Mouse (Mus musculus): ENCODE measurements at regions not wholly inside any gene's neighbourhood (a gene's known extent, or its start where the extent isn't known, plus 50 kb on each side); places are given as distances from the start of the nearest gene placed in this dataset.

DNA sequence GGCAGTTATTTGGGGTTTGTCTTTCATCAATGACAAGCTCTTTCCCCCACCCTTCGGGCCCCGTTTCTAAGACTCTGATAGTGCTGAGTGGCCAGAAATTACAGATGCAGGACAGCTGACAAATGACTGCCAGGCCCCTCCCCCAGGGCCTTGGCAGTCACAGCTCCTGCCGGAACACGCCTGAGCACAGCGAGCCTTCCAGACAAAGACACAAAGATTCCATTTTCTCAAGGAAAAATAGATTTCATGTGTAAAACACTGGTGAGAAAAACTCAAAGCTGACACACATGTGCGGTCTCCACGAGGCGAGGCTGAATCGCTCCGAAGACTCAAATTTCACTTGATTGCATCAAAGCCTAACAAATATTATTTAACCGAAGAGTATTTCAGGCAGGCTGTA is 247.6 kb downstream of the Ptprc start:
- peak; percentile 76 for DNase-seq (ENCODE audit: inconsistent ontology term)

DNA sequence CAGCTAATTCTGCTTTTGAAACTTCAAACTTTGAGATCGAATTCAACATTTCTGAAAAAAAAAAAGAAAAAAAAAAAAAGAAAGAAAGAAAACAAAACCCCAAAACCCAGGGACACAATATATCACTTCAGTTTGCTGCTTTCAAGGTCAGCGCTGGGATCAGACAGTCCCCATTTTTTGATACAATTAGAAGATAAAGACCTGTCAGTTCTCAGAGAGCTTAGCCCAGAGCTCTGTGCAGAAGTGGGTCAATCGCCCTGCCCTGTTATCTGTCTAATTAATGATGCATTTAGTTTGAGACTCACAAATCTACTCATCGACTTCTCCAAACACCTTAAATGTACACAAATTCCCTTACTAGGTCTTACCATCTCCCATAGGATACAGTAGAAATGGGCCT is 249.2 kb downstream of the Ptprc start:
- DNase-seq (ENCODE audit: inconsistent ontology term), result no peak

DNA sequence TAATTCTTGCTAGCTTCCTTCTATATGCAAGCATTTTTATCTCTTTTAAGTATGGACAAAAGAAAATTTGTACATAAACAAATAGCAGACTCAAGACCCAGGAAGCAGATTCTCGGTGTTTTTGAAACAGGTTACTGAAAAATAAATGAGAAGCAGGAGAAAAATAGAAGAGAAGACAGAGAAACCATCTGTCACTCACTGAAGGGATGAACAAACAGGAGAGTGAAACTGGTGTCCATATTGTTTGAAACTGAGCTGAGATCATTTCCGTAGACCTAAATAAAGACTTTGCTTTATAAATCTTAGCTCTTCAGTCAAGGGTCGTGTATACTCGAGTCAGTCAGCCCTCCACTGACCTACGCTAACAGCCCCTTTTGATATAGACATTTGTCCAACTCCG is 251.4 kb downstream of the Ptprc start:
- no peak for DNase-seq (ENCODE audit: inconsistent ontology term)

DNA sequence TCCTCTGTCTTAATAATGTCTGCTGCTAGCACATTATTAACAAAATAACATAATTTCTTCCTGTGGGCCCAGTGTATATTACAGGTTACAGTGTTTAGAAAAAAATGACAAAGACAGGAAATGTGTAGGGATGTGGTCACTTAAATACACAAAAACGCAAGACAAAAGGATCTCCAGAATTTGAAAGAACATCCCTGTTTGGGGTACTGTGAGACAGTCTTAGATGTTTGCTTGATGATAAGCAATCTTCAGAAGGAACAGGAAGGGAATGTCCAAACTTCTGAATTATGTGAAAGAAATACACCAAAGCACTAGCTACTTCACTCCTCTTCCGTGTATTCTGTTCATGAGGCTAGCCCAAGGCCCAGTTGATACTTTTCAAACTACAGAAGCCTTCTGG is 251.8 kb downstream of the Ptprc start:
- no peak for DNase-seq (ENCODE audit: inconsistent ontology term)

DNA sequence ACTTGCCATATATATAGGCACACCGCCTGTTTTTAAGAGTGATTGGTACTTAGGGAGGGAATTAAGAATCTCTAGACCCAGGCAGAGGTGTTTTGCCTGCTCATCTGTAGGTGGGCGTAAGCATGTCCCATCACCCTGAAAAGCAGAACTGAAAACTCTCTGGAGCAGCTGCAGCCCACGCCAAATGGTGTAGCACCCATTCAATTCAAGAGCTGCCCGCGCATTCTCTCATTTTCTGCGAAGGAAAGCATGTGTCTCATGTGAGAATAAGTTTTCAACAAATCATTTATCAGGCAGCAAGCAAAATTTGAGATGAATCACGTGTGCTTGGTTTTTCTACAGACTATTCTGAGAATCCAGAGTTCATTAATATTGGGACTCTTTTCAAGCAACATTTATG is 252.7 kb downstream of the Ptprc start:
- no peak for DNase-seq (ENCODE audit: inconsistent ontology term)

DNA sequence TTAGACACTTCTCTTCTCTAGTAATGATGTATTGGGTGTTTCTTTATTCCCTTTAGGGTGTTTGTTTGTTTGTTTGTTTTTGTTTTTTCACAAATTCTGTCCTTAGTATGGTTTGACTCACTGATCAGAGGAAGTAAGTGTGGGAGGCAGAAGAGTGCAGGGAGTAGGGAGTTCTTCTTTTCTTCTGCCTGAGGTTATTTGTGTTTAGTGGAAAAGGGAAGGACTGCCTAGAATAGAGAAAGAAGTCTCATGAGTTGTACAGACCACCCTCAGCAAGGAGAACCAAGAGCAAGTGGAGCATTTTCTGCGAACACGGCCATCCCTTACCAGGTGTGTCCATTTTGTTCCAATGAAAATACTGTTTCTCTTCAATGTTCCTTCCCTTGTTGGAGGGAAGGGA is 253.9 kb downstream of the Ptprc start:
- no peak for DNase-seq (ENCODE audit: inconsistent ontology term)

DNA sequence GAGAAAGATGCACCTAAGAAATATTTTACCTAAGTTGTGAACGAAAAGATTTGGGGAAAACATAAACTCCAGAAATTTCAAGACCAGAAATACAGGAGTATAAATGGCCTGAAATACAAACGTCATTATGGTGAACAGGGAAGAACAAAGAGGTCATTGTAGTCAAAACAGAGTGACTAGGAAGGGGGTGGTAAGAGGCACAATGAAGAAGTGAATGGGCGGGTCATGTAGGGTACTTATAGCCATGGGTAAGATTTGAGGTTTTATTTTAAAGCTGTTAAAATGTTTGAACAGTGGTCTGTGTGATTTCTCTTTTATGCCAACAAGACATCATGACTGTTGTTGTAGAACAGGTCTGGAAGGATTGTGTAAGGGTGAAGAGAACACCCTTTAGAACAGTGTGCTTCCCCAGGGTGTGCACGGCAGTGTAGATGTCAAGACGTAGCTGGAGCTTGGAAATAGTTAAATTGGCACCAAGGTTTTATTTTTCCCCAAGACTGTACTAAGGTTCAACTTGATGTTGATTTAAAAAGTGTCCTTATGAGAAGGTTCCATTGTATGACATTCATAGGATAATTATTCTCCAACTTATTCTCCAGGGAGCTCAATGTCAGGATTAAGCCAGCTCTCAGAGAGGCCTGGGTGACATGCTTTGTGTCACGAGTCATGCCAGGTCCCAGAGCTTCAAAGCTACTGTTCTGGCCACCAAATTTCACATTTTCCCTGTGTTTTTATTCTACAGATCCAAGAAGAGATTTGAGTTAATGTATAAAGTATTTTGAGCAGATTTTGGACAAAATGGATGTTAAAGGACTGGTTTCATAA is 255.6 kb downstream of the Ptprc start:
- DNase-seq (ENCODE audit: inconsistent ontology term), result no peak

DNA sequence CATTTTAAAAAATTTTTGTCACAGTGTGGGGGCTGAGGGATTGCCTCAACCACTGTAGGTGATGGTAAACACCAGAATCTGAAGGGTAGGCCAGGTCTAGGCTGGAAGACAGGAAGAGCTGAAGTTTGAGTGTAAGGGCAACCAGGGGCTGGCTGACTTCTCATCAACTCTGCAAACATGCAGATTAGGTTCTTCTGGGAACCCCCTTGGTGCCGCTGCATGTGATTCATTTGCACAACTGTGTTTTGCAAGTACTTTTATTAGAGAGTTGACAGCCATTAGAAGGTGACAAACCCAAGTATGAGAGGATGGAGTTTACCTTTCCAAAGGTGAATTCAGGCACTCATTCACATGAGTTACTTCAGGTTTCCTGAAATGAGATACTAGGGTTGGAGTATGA is 258.1 kb downstream of the Ptprc start:
- no peak for DNase-seq (ENCODE audit: inconsistent ontology term)

DNA sequence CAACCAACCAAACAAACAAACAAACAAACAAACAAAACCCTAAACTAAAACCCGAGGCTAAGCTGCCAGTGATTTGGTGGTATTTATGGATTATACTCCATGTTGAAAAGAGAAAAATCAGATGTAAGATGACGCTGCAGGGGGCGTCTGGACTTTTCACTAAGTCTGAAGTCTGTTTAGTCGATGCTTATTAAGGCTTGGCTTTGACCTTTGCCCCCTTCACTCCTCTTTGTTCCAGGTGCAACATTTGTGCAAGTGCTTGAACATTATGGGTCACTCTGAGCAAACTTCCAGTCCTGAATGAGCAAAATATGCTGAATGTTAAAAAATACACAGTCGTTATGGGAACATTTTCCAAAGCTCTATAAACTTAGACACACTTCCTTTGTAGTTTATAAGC is 268.6 kb downstream of the Ptprc start:
- no peak for DNase-seq (ENCODE audit: inconsistent ontology term)

DNA sequence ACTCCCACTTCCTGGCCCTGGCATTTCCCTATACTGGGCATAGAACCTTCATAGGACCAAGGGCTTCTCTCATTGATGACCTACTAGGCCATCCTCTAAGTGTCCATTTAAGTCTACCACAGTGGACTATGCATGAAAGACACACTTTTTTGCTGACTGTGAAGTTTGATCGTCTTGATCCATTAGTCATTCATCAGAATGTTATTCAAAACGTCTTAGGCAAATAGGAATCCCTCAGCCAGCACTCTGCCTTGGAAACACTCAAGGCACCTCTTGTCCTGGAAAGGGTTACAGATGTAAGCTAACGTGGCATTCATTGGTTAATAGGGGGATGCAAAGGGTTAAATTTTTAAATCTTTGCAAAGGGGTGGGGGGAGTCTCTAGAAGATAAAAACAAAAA is 269.0 kb downstream of the Ptprc start:
- no peak for DNase-seq (ENCODE audit: inconsistent ontology term)

DNA sequence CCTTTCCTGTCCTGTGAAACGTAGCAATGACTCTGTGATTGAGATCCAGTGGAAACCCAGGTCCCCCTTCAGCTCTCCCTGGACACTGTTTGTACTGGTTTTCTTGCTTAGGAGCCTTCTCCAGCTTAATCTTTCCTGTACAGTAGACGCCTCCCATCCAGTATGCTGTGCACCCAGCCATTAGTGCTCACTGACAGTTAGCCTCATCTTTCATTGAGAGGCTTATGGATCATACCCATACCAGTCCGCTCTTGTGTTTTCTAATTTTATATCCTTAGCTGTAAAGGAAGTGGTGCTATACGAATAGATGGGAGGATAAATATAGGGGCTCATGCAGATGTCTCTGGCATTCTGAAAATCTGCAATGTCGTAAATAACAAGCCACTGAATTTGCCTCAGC is 269.9 kb downstream of the Ptprc start:
- DNase-seq (ENCODE audit: inconsistent ontology term), result no peak

DNA sequence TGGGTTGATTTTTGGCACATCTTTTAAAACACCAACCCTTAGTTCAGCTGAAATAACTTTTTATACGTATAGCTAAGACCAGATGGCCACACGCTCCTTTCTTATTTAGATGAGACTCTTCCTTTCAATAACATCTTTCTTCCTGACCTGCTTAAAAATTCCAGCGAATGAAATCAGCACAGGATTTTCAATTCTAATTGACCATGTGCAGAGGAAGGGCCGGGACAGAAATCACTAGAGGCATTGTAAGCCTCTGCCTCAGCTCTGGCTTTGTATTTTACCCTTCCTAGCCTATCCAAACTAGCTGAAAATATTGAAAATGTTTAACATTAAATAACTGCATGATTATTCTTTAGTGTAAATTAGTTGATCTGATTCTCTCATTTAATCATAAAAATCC is 272.2 kb downstream of the Ptprc start:
- DNase-seq (ENCODE audit: inconsistent ontology term), result peak; percentile 46

DNA sequence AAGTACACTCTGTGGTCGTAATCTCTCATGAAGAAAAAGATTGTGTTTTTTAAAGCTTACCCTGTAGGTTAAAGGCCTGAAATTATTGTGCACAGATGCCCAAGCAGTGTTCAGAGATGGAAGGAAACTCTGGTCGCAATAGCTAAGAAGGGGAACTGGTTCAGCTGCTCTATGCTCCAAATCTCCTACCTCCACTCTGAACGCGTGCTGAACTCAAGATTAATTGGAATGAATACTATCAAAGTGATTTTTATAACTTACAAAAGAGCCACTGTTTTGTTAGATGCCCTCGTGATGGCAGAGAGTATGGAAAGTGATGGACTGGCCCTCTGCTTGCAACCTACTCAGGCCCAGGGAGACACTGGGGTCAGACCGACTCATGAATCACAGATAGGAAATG is 272.6 kb downstream of the Ptprc start:
- no peak for DNase-seq (ENCODE audit: inconsistent ontology term)

DNA sequence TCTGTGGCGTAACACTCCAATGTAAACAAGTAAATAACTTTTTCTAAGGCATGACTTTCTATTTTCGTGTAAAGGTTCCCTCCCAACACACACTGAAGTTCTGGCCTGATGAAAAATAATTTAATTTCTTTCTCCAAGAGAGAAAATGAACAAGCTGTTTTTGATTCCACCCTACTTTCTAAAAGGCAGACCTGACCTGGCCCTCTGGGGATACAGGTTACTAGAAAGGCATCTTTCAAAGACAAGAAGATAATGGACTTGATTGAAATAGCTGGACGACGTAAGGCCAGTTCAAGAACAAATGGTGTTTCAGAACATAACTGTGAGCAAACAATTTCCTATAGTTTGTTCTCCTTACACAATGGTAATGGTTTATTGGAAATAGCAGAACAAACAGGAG is 273.5 kb downstream of the Ptprc start:
- DNase-seq (ENCODE audit: inconsistent ontology term), result no peak

DNA sequence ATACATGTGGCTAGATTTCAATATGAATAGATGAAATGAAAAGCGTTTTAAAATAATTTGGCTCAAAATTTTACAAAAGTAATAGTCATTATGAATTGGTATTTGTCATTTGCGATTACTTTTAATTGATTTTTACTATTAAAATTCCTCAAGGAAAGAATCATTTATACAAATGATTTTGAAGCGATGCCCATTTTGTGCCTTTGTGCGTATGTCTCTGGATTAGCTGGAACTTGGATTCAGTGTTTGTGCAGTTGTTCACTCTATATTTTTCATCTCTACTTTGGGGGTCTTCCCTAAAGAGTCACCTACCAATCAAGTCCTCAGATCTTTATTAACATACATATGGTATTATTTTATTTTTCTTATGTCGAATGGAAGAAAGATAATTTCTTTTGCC is 274.3 kb downstream of the Ptprc start:
- no peak for DNase-seq (ENCODE audit: inconsistent ontology term)

DNA sequence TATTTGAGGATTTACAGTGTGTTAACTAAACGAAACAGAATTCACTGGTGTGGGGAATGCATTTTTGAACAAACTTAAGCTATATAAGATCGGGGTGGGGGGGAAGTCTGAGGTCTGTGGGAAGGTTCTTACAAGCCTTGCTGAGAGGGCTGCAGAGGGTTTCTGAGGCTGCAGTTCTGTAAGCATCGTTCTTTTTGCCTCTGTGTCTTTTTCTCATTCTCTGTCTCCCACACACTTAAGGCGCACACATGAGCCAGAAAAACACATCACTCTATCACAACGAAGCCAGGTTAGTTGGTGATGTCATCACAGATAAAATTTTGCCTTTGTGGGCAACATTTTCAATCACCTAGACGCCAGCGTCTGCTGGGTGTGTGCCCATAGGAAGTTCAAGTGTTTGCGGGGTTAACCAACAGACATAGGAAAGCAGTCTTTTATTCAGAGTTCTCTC is 274.9 kb downstream of the Ptprc start:
- peak; percentile 80 for DNase-seq (ENCODE audit: inconsistent ontology term)

DNA sequence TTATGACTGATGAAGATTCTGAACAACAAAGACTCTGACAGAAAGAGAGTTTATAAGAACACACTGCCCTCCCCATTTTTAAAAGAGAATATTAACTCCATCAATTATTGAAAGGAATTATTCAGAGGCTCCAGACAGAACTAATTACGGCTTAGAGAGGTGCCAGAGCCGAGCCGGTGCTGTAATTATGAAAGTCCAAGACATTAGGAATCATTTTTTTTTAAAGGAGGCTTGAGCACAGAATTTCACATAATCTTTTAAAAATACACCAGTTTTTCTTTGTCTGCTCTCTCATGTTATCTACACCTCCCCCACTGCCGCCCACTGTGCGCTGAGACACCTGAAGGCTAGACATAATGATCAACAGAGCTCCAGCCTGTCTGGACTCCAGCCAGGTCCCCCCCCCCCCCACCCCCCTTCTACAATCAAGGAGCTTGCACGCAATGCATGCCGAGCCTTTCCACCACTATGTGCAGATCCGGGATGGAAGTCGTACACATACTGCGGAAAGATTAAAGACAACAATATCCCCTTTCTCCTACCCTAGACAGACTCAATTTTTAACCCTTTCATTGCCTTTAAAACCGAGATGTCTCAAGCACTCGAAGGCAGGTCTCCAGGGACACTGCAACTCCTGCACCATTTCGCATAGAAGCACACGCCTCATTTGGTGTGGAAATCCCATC is 275.4 kb downstream of the Ptprc start:
- DNase-seq (ENCODE audit: inconsistent ontology term), result peak; percentile 77

DNA sequence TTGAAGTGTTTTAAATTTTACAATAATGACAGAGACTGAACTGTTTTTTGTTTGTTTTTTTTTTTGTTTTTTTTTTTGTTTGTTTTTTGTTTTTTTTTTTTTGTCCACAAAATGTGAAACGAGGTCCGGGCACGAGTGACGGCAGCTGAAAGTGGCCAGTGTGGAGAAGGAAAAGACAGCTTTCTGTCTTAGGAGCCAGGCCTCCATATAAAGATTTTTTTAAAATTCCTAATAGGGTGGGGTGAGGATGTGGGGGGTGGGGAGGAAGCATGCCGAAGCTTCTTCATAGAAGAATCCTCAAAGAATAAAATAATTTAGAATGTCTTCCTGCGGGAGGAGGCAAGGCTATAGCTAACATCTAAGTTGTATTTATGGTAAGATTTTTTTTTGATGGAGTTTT is 276.2 kb downstream of the Ptprc start:
- DNase-seq (ENCODE audit: inconsistent ontology term), result no peak

DNA sequence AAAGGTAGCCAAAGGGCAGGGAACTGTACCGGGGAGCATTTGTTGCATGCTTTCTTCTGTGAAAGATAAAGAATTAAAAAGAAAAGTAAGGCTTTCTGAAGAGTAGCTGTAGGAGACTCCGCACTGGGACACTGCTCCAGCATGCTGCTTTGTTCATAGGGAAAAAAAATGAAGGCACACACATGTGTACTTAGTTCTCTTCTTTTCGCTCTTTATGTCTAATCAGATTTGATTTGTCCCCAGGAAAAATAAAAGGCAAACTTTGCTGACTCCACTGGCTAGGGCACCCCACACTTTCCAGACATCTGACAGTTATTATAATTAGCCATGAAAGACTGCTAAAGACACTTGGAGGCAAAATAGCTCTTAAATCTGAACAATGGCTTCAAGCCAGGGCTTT is 276.6 kb downstream of the Ptprc start:
- DNase-seq (ENCODE audit: inconsistent ontology term), result no peak

DNA sequence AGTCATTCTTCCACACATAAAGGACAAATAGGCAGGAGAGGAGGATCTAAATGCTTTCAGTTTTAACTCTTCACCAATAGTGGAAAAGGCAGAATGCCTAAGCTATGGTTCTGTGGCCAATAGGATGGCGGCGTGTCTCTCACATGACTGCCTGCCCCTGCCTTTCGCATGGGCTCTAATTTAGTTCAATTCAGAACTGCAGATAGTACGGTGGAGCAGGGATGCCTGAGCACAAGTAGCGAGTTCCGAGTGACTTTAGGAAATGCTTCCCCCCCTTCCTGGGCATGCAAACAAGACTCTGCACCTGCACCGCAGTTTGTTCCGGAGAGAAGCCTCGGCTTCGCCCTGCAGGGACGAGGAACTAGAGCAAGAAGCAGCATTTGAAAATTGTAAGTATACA is 277.1 kb downstream of the Ptprc start:
- peak; percentile 86 for DNase-seq (ENCODE audit: inconsistent ontology term)

DNA sequence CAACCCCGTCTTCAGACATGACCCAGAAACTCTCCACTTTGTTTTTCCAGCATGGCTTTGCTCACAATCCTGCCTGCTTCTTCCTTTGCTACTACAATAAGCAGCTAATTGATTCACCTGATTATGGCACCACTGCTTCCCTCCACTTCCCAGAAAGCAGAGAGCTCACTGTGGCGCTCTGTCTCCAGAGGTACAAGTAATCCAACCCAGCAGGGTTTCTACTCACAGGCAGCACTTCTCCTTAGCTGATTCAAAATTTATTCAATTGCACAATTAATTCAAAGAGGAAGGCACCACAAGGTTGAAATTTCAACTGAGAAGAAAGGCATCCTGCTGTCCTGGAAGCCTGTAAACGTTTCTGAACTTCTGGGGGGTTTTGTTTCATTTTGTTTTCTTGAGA is 293.9 kb downstream of the Ptprc start:
- DNase-seq (ENCODE audit: inconsistent ontology term), result no peak

DNA sequence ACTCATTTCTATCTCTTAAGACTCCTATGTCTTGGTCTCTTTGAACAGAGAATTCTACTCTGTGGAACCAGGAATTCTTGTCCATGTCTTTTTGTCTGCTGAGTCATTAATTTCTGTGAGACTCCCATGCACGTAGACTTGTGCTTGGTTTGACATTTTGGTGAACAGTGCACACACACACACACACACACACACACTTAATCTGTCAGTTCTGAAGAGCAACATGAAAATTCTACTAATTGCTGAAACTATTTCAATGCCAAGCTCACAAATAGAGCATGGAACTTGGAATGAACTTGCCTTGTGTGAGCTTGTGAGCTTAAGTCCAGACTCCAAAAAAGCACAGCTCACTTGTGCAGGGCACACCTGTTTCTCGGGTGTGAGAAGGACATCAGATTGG is 301.1 kb downstream of the Ptprc start:
- DNase-seq (ENCODE audit: inconsistent ontology term), result peak; percentile 61

DNA sequence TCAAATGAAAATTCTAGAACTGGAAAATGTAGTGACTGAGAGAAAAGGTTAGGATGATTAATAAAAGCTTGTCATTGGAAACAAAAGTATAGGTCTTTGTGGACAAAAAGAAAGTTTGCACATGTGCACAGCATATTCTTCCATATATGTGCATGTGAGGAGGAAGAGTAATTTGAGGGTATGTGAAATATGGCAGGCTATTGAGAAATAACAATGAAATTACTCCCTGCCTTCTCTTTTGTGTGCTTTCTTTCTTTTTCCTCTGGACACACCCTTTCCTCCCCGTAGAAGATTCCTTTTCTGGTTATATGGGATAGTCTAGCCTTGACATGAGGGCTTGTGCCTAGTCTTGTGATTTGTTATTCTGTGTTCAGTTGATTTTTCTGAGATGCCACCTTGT is 301.9 kb downstream of the Ptprc start:
- DNase-seq (ENCODE audit: inconsistent ontology term), result no peak

Data from Muller cell, postnatal 12 days (primary cell).